Mouse (Mus musculus) brain, embryonic 14.5 days (tissue): ENCODE data around the gene Ly75. TPM values are rescaled to one million over a fixed set of nuclear protein-coding genes. Genes with fewer than 3 reads are reported as not detected.

Source experiments
- DNase-seq: peaks from one replicate; pipeline ENCODE4 v3.0.0-alpha.2; 2011; ENCODE audit warnings: low read depth
- CTCF ChIP-seq: fragments of 200-500 bp; IDR thresholded peaks from 2 replicates; pipeline ENCODE4 v1.5.1; 2012; ENCODE audit warnings: inconsistent platforms, mild to moderate bottlenecking, moderate library complexity, borderline replicate concordance; ENCODE audit not compliant: insufficient read depth, insufficient read length; ENCODE audit errors: extremely low read depth
- POLR2A ChIP-seq: fragments of 200-500 bp; IDR thresholded peaks from 2 replicates; pipeline ENCODE4 v1.6.1; 2012; ENCODE audit warnings: mild to moderate bottlenecking, inconsistent platforms, borderline replicate concordance; ENCODE audit not compliant: poor library complexity, insufficient read depth, insufficient read length, severe bottlenecking; ENCODE audit errors: extremely low read depth
- polyA plus RNA-seq: library from polyadenylated mRNA; depleted of rRNA; stranded (reverse); fragments of >200 nt; gene quantifications from 2 replicates; pipeline ENCODE4 v1.2.3, GENCODE M21; 2012

The Ly75 gene
- polyA plus RNA-seq, 1 experiment: 0.86 TPM

- no peak for TF ChIP-seq POLR2A
- peak; percentile 40 for DNase-seq
Observed at GRCm38 (mm10) chr2:60345717-60346116, 37.4 kb downstream of the Ly75 start.

GRCm38 (mm10) chr2:60343607-60344289 is 39.4 kb downstream of the Ly75 start:
- peak; percentile 81 for DNase-seq
- TF ChIP-seq CTCF: no peak
- TF ChIP-seq POLR2A: no peak

- no peak for DNase-seq
- TF ChIP-seq CTCF (no peak), POLR2A (no peak)
Observed at GRCm38 (mm10) chr2:60342107-60342880, 40.8 kb downstream of the Ly75 start.

- TF ChIP-seq POLR2A (no peak), CTCF (no peak)
- no peak for DNase-seq
Observed at GRCm38 (mm10) chr2:60337937-60338336, 45.2 kb downstream of the Ly75 start.

- TF ChIP-seq CTCF: no peak
- TF ChIP-seq POLR2A: no peak
- no peak for DNase-seq
Observed at GRCm38 (mm10) chr2:60328641-60329040, 54.5 kb downstream of the Ly75 start.

- TF ChIP-seq POLR2A (no peak), CTCF (no peak)
- no peak for DNase-seq
Observed at GRCm38 (mm10) chr2:60327581-60327980, 55.5 kb downstream of the Ly75 start.

GRCm38 (mm10) chr2:60326948-60327347 is 56.2 kb downstream of the Ly75 start:
- TF ChIP-seq POLR2A (no peak), CTCF (no peak)
- no peak for DNase-seq

GRCm38 (mm10) chr2:60323411-60323810 is 59.7 kb downstream of the Ly75 start:
- no peak for TF ChIP-seq POLR2A
- TF ChIP-seq CTCF: peak; percentile 36; the same call in 1 of the 2 replicates
- no peak for DNase-seq

GRCm38 (mm10) chr2:60322031-60322726 is 60.9 kb downstream of the Ly75 start:
- TF ChIP-seq CTCF: no peak
- TF ChIP-seq POLR2A: no peak
- DNase-seq: no peak

- no peak for TF ChIP-seq POLR2A
- TF ChIP-seq CTCF: no peak
- peak; percentile 9 for DNase-seq
Observed at GRCm38 (mm10) chr2:60303796-60304195, 79.3 kb downstream of the Ly75 start.

- no peak for DNase-seq
- TF ChIP-seq CTCF (no peak), POLR2A (no peak)
Observed at GRCm38 (mm10) chr2:60299323-60299722, 83.8 kb downstream of the Ly75 start.
